Mouse (Mus musculus) MEL (cell line): ENCODE data around the gene Zfp575. TPM values are rescaled to one million over a fixed set of nuclear protein-coding genes. Genes with fewer than 3 reads are reported as not detected.

ENCODE experiments used
- DNase-seq: peaks from one replicate; pipeline ENCODE4 v3.0.0; 2011; ENCODE audit warnings: low read depth, low spot score
- H3K27ac ChIP-seq: 2 replicates; pipeline ENCODE4 v1.5.1; 2012; ENCODE audit warnings: low read depth, mild to moderate bottlenecking, control low read depth, low read length, moderate library complexity; ENCODE audit not compliant: control insufficient read depth
- H3K27me3 ChIP-seq, 2 experiments: fragments of 150-350 bp in 1 of 2; sonication (generic) in 1 of 2; 2 replicates each; pipeline ENCODE4 v1.6.1; 2012; ENCODE audit warnings: low read length in 2 of 2, mild to moderate bottlenecking in 2 of 2, improper control_type of control experiment in 1 of 2, moderate library complexity in 1 of 2; ENCODE audit not compliant: insufficient read depth in 2 of 2, control insufficient read depth in 1 of 2
- H3K36me3 ChIP-seq, 2 experiments: 2 replicates each; pipeline ENCODE4 v1.6.1; 2012 to 2014; ENCODE audit warnings: low read length in 2 of 2, improper control_type of control experiment in 1 of 2, inconsistent platforms in 1 of 2, mild to moderate bottlenecking in 1 of 2; ENCODE audit not compliant: insufficient read depth in 2 of 2, control insufficient read depth in 1 of 2
- H3K4me1 ChIP-seq, 2 experiments: fragments of 150-350 bp in 1 of 2; sonication (generic) in 1 of 2; 2 replicates each; pipeline ENCODE4 v1.6.1; 2012; ENCODE audit warnings: low read length in 2 of 2, improper control_type of control experiment in 1 of 2, mild to moderate bottlenecking in 1 of 2; ENCODE audit not compliant: insufficient read depth in 2 of 2, control insufficient read depth in 1 of 2
- H3K4me3 ChIP-seq, 2 experiments: fragments of 150-350 bp in 1 of 2; sonication (generic) in 1 of 2; 2 replicates each; pipeline ENCODE4 v1.5.1; 2012; ENCODE audit warnings: low read depth in 2 of 2, low read length in 2 of 2, mild to moderate bottlenecking in 2 of 2, moderate library complexity in 2 of 2, control low read depth in 1 of 2, improper control_type of control experiment in 1 of 2; ENCODE audit not compliant: control insufficient read depth in 1 of 2, insufficient read depth in 1 of 2
- H3K79me2 ChIP-seq: 2 replicates; pipeline ENCODE4 v1.6.1; 2012; ENCODE audit warnings: mild to moderate bottlenecking, low read length, moderate library complexity; ENCODE audit not compliant: control insufficient read depth, poor library complexity, insufficient read depth
- H3K9ac ChIP-seq: 2 replicates; pipeline ENCODE4 v1.6.1; 2012; ENCODE audit warnings: low read depth, mild to moderate bottlenecking, control low read depth, low read length, moderate library complexity; ENCODE audit not compliant: control insufficient read depth, poor library complexity, severe bottlenecking
- H3K9me3 ChIP-seq: fragments of 150-350 bp; sonication (generic); replicated peaks from 2 replicates; pipeline ENCODE4 v1.6.1; 2012; ENCODE audit warnings: mild to moderate bottlenecking, low read length, improper control_type of control experiment, moderate library complexity; ENCODE audit not compliant: insufficient read depth
- ELF1 ChIP-seq: IDR thresholded peaks from 2 replicates; pipeline ENCODE4 v1.6.1; 2014; ENCODE audit warnings: low read depth, mild to moderate bottlenecking, inconsistent platforms, low read length, improper control_type of control experiment, moderate library complexity
- ETS1 ChIP-seq: IDR thresholded peaks from 2 replicates; pipeline ENCODE4 v1.6.1; 2012; ENCODE audit warnings: low read depth, mild to moderate bottlenecking, inconsistent platforms, low read length, improper control_type of control experiment, moderate library complexity
- GATA1 ChIP-seq: IDR thresholded peaks from 2 replicates; pipeline ENCODE4 v1.6.1; 2011; ENCODE audit warnings: low read depth, low read length, improper control_type of control experiment
- HCFC1 ChIP-seq: IDR thresholded peaks from 2 replicates; pipeline ENCODE4 v1.6.1; 2012; ENCODE audit warnings: low read depth, mild to moderate bottlenecking, inconsistent platforms, low read length, improper control_type of control experiment, moderate library complexity
- MAFK ChIP-seq: IDR thresholded peaks from 2 replicates; pipeline ENCODE4 v1.6.1; 2011; ENCODE audit warnings: low read depth, mild to moderate bottlenecking, low read length, improper control_type of control experiment, borderline replicate concordance
- MAZ ChIP-seq: IDR thresholded peaks from 2 replicates; pipeline ENCODE4 v1.6.1; 2012; ENCODE audit warnings: low read depth, mild to moderate bottlenecking, inconsistent platforms, low read length, improper control_type of control experiment
- MXI1 ChIP-seq: IDR thresholded peaks from 2 replicates; pipeline ENCODE4 v1.6.1; 2011; ENCODE audit warnings: mild to moderate bottlenecking, low read depth, low read length, improper control_type of control experiment
- MYB ChIP-seq: IDR thresholded peaks from 2 replicates; pipeline ENCODE4 v1.6.1; 2011; ENCODE audit warnings: mild to moderate bottlenecking, low read depth, low read length, improper control_type of control experiment
- POLR2A ChIP-seq, 2 experiments: IDR thresholded peaks; 2 replicates each; pipeline ENCODE4 v1.6.1; 2011 to 2012; ENCODE audit warnings: low read length in 2 of 2, mild to moderate bottlenecking in 2 of 2, control low read depth in 1 of 2, improper control_type of control experiment in 1 of 2, low read depth in 1 of 2, moderate library complexity in 1 of 2; ENCODE audit not compliant: control insufficient read depth in 1 of 2, insufficient read depth in 1 of 2, poor library complexity in 1 of 2
- POLR2AphosphoS2 ChIP-seq: IDR thresholded peaks from 2 replicates; pipeline ENCODE4 v1.6.1; 2011; ENCODE audit warnings: low read length, improper control_type of control experiment
- RAD21 ChIP-seq: IDR thresholded peaks from 2 replicates; pipeline ENCODE4 v1.6.1; 2011; ENCODE audit warnings: mild to moderate bottlenecking, low read depth, low read length, improper control_type of control experiment
- SIN3A ChIP-seq: IDR thresholded peaks from 2 replicates; pipeline ENCODE4 v1.6.1; 2012; ENCODE audit warnings: low read length, improper control_type of control experiment, inconsistent platforms
- TBP ChIP-seq: IDR thresholded peaks from 2 replicates; pipeline ENCODE4 v1.8.0; 2011; ENCODE audit warnings: low read depth, low read length, improper control_type of control experiment
- USF2 ChIP-seq, 2 experiments: IDR thresholded peaks; 2 replicates each; pipeline ENCODE4 v1.6.1; 2011 to 2012; ENCODE audit warnings: improper control_type of control experiment in 2 of 2, low read length in 2 of 2, borderline replicate concordance in 1 of 2, inconsistent platforms in 1 of 2, low read depth in 1 of 2, mild to moderate bottlenecking in 1 of 2; ENCODE audit not compliant: insufficient read depth in 1 of 2
- ZC3H11A ChIP-seq: IDR thresholded peaks from 2 replicates; pipeline ENCODE4 v1.6.1; 2012; ENCODE audit warnings: low read depth, mild to moderate bottlenecking, inconsistent platforms, low read length, improper control_type of control experiment
- ZKSCAN1 ChIP-seq: IDR thresholded peaks from 2 replicates; pipeline ENCODE4 v1.6.1; 2012; ENCODE audit warnings: low read depth, mild to moderate bottlenecking, inconsistent platforms, low read length, improper control_type of control experiment, moderate library complexity
- polyA plus RNA-seq, 2 experiments: library from polyadenylated mRNA; stranded (reverse) in 1 of 2; unstranded in 1 of 2; fragments of >175 nt in 1 of 2; fragments of >200 nt in 1 of 2; gene quantifications; 2 replicates each; pipeline versions ENCODE4 v1.2.1 to v1.2.4; 2012; ENCODE audit warnings: low replicate concordance in 2 of 2, low read depth in 1 of 2; ENCODE audit not compliant: insufficient read length in 2 of 2, insufficient read depth in 1 of 2, missing spikeins in 1 of 2
- total RNA-seq: library from RNA; depleted of rRNA; stranded (reverse); fragments of 300-350 nt; gene quantifications from 2 replicates; pipeline ENCODE4 v1.2.3, GENCODE M21; 2012

Gene Zfp575
- total and polyA plus RNA-seq, 3 experiments, result 0.50 to 0.58 TPM; not detected in 1

GRCm38 (mm10) chr7:24593621-24594308 lies 6.3 kb upstream of the Zfp575 start (continued):
- TF ChIP-seq ETS1 (no peak), ELF1 (peak; percentile 47; the same call in 1 of the 2 replicates), POLR2AphosphoS2 (peak; percentile 74; the same call in 1 of the 2 replicates)

GRCm38 (mm10) chr7:24592781-24593180 lies 5.3 kb upstream of the Zfp575 start:
- Histone ChIP-seq H3K27ac (no peak overlapping the region), H3K9ac (no peak overlapping the region), H3K79me2 (peaks cover 5% of the 10 kb centered on the region), H3K36me3 (peaks cover 0 to 13% of the 10 kb centered on the region in 2 experiments; a peak in 2 of 4 replicates), H3K4me3 (no peak overlapping the region), H3K27me3 (no peaks in the 10 kb centered on the region), H3K9me3 (no peaks in the 10 kb centered on the region), H3K4me1 (peaks cover 2 to 21% of the 10 kb centered on the region in 2 experiments; a peak in 3 of 4 replicates)
- TF ChIP-seq MAZ (no peak), HCFC1 (no peak), GATA1 (no peak), USF2 (IDR thresholded peaks at IDR 0.05; ENCODE audit: borderline replicate concordance in 1 of 2, insufficient read depth in 1 of 2, low read depth in 1 of 2, low read length in 2 of 2) (no peak), RAD21 (no peak), TBP (no peak)
- no peak for DNase-seq

GRCm38 (mm10) chr7:24592163-24592562 lies 4.7 kb upstream of the Zfp575 start:
- Histone ChIP-seq H3K27me3 (no peaks in the 10 kb centered on the region), H3K27ac (no peak overlapping the region), H3K4me1 (peaks cover 2 to 21% of the 10 kb centered on the region in 2 experiments; a peak in 3 of 4 replicates), H3K9me3 (no peaks in the 10 kb centered on the region), H3K36me3 (peaks cover 0 to 13% of the 10 kb centered on the region in 2 experiments; a peak in 2 of 4 replicates), H3K4me3 (no peak overlapping the region), H3K9ac (no peak overlapping the region), H3K79me2 (peaks cover 5% of the 10 kb centered on the region)
- peak; percentile 41 for DNase-seq
- TF ChIP-seq HCFC1, result no peak
- TF ChIP-seq MYB, result no peak
- no peak for TF ChIP-seq ZKSCAN1
- TF ChIP-seq POLR2A (IDR thresholded peaks at IDR 0.05; ENCODE audit: control insufficient read depth in 1 of 2, insufficient read depth in 1 of 2, low read depth in 1 of 2, low read length in 2 of 2, poor library complexity in 1 of 2), result no peak
- no peak for TF ChIP-seq MXI1
- no peak for TF ChIP-seq MAFK
- no peak for TF ChIP-seq RAD21
- TF ChIP-seq SIN3A, result no peak
- TF ChIP-seq ZC3H11A, result no peak
